Comparison of ENCODE assay signal across 12 mouse cellular contexts in the genomic region with DNA sequence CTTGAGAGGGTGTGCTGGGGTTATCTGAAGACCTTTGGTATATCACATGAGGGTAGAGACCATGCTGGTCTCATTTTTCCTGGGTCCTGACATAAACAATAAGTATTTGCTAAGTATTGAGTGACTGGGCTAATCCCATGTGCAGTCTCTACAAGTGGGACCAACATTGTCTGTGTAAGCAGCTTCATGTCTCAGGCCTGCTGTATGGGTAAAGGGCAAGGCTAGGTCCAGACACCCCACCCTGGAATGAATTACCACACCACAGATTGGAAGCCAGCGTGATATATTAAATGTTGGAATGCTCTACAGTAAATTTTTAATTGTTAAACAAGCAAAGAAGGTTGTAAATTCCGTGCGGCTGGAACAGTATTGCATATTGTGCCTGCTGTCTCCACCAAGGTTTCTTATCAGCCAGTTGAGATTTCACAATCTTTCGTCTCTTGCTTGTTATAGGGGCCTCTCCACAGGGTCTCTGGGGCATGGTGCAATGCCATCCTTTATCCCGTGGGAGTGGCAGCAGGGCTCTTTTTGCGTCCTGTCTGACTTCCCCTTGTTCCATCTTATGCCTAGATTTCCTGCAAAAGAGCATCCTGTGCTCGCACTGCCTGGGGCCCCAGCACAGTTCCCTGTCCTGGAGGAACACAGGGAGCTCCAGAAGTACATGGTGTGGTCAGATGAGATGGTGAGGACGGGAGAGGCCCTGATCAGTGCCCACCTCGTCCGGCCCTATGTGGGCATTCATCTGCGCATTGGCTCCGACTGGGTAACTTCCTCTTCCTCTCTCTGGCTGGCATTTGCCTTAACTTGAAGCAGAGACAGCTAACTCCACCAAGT. TPM values are rescaled to one million over a fixed set of nuclear protein-coding genes. Genes with fewer than 3 reads are reported as not detected.
DNase-seq lines count a peak whose midpoint lies in the region; ATAC-seq and TF ChIP-seq lines count a peak whose summit lies in the region.
"Had no signal": no experiment of that assay in that cellular context is flagged by ENCODE, and none has a peak within 500 bp of the region (broad histone marks: within the 10 kb centered on the region; RNA-seq: fewer than 3 reads in every experiment).

No protein-coding gene starts in this region.

- TF ChIP-seq POLR2A in lung, adult 2 months (IDR thresholded peaks at IDR 0.05; ENCODE audit: borderline replicate concordance, extremely low read depth, low read depth, low read length), result no peak
- TF ChIP-seq POLR2A in bone marrow, adult 2 months (IDR thresholded peaks at IDR 0.05; ENCODE audit: borderline replicate concordance, control insufficient read depth, low read depth, low read length), result no peak

- H3K36me3 ChIP-seq in lung, embryonic 15.5 days, result peaks cover 23% of the 10 kb centered on the region
- peaks cover 53% of the 10 kb centered on the region for H3K36me3 ChIP-seq in intestine, embryonic 14.5 days (ENCODE audit: control insufficient read depth, insufficient read depth, low read length)

- H3K4me3 ChIP-seq in lung, embryonic 15.5 days, result no peak overlapping the region
- H3K4me3 ChIP-seq in lung, adult 2 months (replicated peaks; ENCODE audit: extremely low read depth, low read depth, low read length), result no peak overlapping the region
- no peak overlapping the region for H3K4me3 ChIP-seq in bone marrow, adult 2 months (replicated peaks; ENCODE audit: control insufficient read depth, low read depth, low read length)
- no peak overlapping the region for H3K4me3 ChIP-seq in intestine, embryonic 14.5 days (ENCODE audit: low read depth, low read length)
- H3K4me3 ChIP-seq: limb, embryonic 15.5 days had no signal

- ATAC-seq in lung, embryonic 15.5 days (ENCODE audit: borderline replicate concordance, extremely low read depth, low FRiP score, low TSS enrichment), result no peak
- ATAC-seq in intestine, embryonic 14.5 days (replicated peaks; ENCODE audit: low FRiP score, low TSS enrichment, low read depth), result peak; percentile 85
- 0 out of 2 replicates have a peak, but pooled peaks have one; percentile 12 for ATAC-seq in megakaryocyte-erythroid progenitor cell, adult 5-6 weeks (replicated peaks; ENCODE audit: low FRiP score, low TSS enrichment, poor library complexity, severe bottlenecking)

- H3K4me1 ChIP-seq in lung, embryonic 15.5 days, result 0 out of 2 replicates have a peak, but pooled peaks cover 7% of the 10 kb centered on the region
- no peaks in the 10 kb centered on the region; the same call in 1 of the 2 replicates for H3K4me1 ChIP-seq in lung, adult 2 months (ENCODE audit: control insufficient read depth, insufficient read depth, low read length)
- H3K4me1 ChIP-seq in bone marrow, adult 2 months (ENCODE audit: control insufficient read depth, insufficient read depth, low read length), result peaks cover 7% of the 10 kb centered on the region
- H3K4me1 ChIP-seq in intestine, embryonic 14.5 days (replicated peaks; ENCODE audit: control insufficient read depth, insufficient read depth, low read length), result 0 out of 2 replicates have a peak, but pooled peaks cover 3% of the 10 kb centered on the region

- no peak overlapping the region for H3K9ac ChIP-seq in lung, embryonic 15.5 days
- H3K9ac ChIP-seq in intestine, embryonic 14.5 days (ENCODE audit: low read length), result no peak overlapping the region
- H3K9ac ChIP-seq: hindbrain, embryonic 14.5 days; limb, embryonic 15.5 days had no signal

- 58% methylated on average over 12 of the region's 12 CpGs for WGBS in lung, embryonic 15.5 days
- WGBS in lung, adult 2 months, result 51% methylated on average over 12 of the region's 12 CpGs
- WGBS in bone marrow, adult 2 months, result 18% methylated on average over 12 of the region's 12 CpGs
- WGBS in intestine, embryonic 14.5 days, result 69% methylated on average over 12 of the region's 12 CpGs

- H3K4me2 ChIP-seq in lung, embryonic 15.5 days, result no peak overlapping the region
- H3K4me2 ChIP-seq in intestine, embryonic 14.5 days (ENCODE audit: low read length), result no peak overlapping the region
- H3K4me2 ChIP-seq: hindbrain, embryonic 14.5 days; limb, embryonic 15.5 days had no signal

- no peak for TF ChIP-seq CTCF in lung, adult 2 months (IDR thresholded peaks at IDR 0.05; ENCODE audit: insufficient read depth, low read length)
- no peak for TF ChIP-seq CTCF in bone marrow, adult 2 months (IDR thresholded peaks at IDR 0.05; ENCODE audit: control insufficient read depth, insufficient read depth, low read length)

- no peaks in the 10 kb centered on the region for H3K9me3 ChIP-seq in lung, embryonic 15.5 days
- no peaks in the 10 kb centered on the region for H3K9me3 ChIP-seq in intestine, embryonic 14.5 days (ENCODE audit: control insufficient read depth, low read length)
- H3K9me3 ChIP-seq: limb, embryonic 15.5 days had no signal

- no peak for DNase-seq in lung, adult 2 months
- no peak for DNase-seq in intestine, embryonic 14.5 days (ENCODE audit: low spot score)
- no peak for DNase-seq in adipocyte (ENCODE audit: low spot score)
- DNase-seq in layer of hippocampus, postnatal 36 days, result no peak
- DNase-seq: adrenal gland, adult 8-10 months; cerebellum, adult 11-12 months; retina, postnatal 1 day had no signal

- H3K27me3 ChIP-seq in lung, embryonic 15.5 days, result no peaks in the 10 kb centered on the region
- no peaks in the 10 kb centered on the region for H3K27me3 ChIP-seq in intestine, embryonic 14.5 days (replicated peaks; ENCODE audit: control insufficient read depth, insufficient read depth, low read length)
- H3K27me3 ChIP-seq: limb, embryonic 15.5 days had no signal

- H3K27ac ChIP-seq in lung, embryonic 15.5 days, result 0 out of 2 replicates have a peak overlapping the region, but pooled peaks have one; percentile 3
- H3K27ac ChIP-seq in bone marrow, adult 2 months (ENCODE audit: control insufficient read depth, insufficient read depth, low read depth, low read length, poor library complexity), result peak overlapping the region; percentile 76
- H3K27ac ChIP-seq in intestine, embryonic 14.5 days (ENCODE audit: low read depth), result peak overlapping the region; percentile 57
- H3K27ac ChIP-seq: hindbrain, embryonic 14.5 days; limb, embryonic 15.5 days had no signal

RNA-seq across cellular contexts. Expression of gene Pofut1, which starts 17.9 kb away (rescaled TPM):
- polyA plus RNA-seq in lung, embryonic 15.5 days (2015; fragmentation: Nextera tagmentation; extraction: Ambion mirVana), result 5.8 and 6.1 TPM in 2 replicates
- polyA plus RNA-seq in lung, adult 2 months (2012; rRNA removed), result 24.3 and 25.5 TPM in 2 replicates
- polyA plus RNA-seq in bone marrow, adult 2 months (2011; ENCODE audit: insufficient read depth, insufficient read length, low replicate concordance, missing spikeins), result 8.2 and 12.6 TPM in 2 replicates
- 14.1 and 15.1 TPM in 2 replicates for polyA plus RNA-seq in intestine, embryonic 14.5 days (2014; fragmentation: Nextera tagmentation; extraction: Ambion mirVana)
- total RNA-seq in megakaryocyte-erythroid progenitor cell, adult 5-6 weeks (2014; fragmentation: Nextera tagmentation), result 26.4 and 27.1 TPM in 2 replicates
- 14.8 and 22.3 TPM in 2 replicates for total RNA-seq in megakaryocyte-erythroid progenitor cell, adult 5-6 weeks (2017)
- total RNA-seq in layer of hippocampus, postnatal 36 days (2021), result 10 to 100 TPM; 16.8 TPM

RNA-seq across cellular contexts. Expression of gene Plagl2, which starts 18.0 kb away (rescaled TPM):
- polyA plus RNA-seq in lung, embryonic 15.5 days (2015; fragmentation: Nextera tagmentation; extraction: Ambion mirVana), result 12.9 and 13.0 TPM in 2 replicates
- polyA plus RNA-seq in lung, adult 2 months (2012; rRNA removed), result 7.8 and 12.4 TPM in 2 replicates
- 8.8 and 10.8 TPM in 2 replicates for polyA plus RNA-seq in bone marrow, adult 2 months (2011; ENCODE audit: insufficient read depth, insufficient read length, low replicate concordance, missing spikeins)
- 45.1 and 49.2 TPM in 2 replicates for polyA plus RNA-seq in intestine, embryonic 14.5 days (2014; fragmentation: Nextera tagmentation; extraction: Ambion mirVana)
- total RNA-seq in megakaryocyte-erythroid progenitor cell, adult 5-6 weeks (2014; fragmentation: Nextera tagmentation), result 38.6 and 46.5 TPM in 2 replicates
- total RNA-seq in megakaryocyte-erythroid progenitor cell, adult 5-6 weeks (2017), result 3.7 and 10.0 TPM in 2 replicates
- total RNA-seq in layer of hippocampus, postnatal 36 days (2021), result 1 to 10 TPM; 4.9 to 5.0 TPM

RNA-seq across cellular contexts. Expression of gene Kif3b, which starts 32.0 kb away (rescaled TPM):
- polyA plus RNA-seq in lung, embryonic 15.5 days (2015; fragmentation: Nextera tagmentation; extraction: Ambion mirVana), result 6.2 and 7.3 TPM in 2 replicates
- 6.4 and 10.8 TPM in 2 replicates for polyA plus RNA-seq in lung, adult 2 months (2012; rRNA removed)
- polyA plus RNA-seq in bone marrow, adult 2 months (2011; ENCODE audit: insufficient read depth, insufficient read length, low replicate concordance, missing spikeins), result 6.3 and 10.9 TPM in 2 replicates
- polyA plus RNA-seq in intestine, embryonic 14.5 days (2014; fragmentation: Nextera tagmentation; extraction: Ambion mirVana), result 5.5 and 6.6 TPM in 2 replicates
- 10.2 and 10.5 TPM in 2 replicates for total RNA-seq in megakaryocyte-erythroid progenitor cell, adult 5-6 weeks (2014; fragmentation: Nextera tagmentation)
- 8.6 and 10.3 TPM in 2 replicates for total RNA-seq in megakaryocyte-erythroid progenitor cell, adult 5-6 weeks (2017)
- total RNA-seq in layer of hippocampus, postnatal 36 days (2021), result 10 to 100 TPM; 55.6 to 58.0 TPM

RNA-seq across cellular contexts. Expression of gene Tspyl3, which starts 34.0 kb away (rescaled TPM):
- polyA plus RNA-seq in lung, embryonic 15.5 days (2015; fragmentation: Nextera tagmentation; extraction: Ambion mirVana), result 8.2 and 8.9 TPM in 2 replicates
- 6.0 and 9.3 TPM in 2 replicates for polyA plus RNA-seq in lung, adult 2 months (2012; rRNA removed)
- 2.5 and 5.5 TPM in 2 replicates for polyA plus RNA-seq in bone marrow, adult 2 months (2011; ENCODE audit: insufficient read depth, insufficient read length, low replicate concordance, missing spikeins)
- 9.6 and 11.3 TPM in 2 replicates for polyA plus RNA-seq in intestine, embryonic 14.5 days (2014; fragmentation: Nextera tagmentation; extraction: Ambion mirVana)
- 6.5 and 8.0 TPM in 2 replicates for total RNA-seq in megakaryocyte-erythroid progenitor cell, adult 5-6 weeks (2014; fragmentation: Nextera tagmentation)
- 2.0 and 5.6 TPM in 2 replicates for total RNA-seq in megakaryocyte-erythroid progenitor cell, adult 5-6 weeks (2017)
- 10 to 100 TPM; 23.0 to 23.1 TPM for total RNA-seq in layer of hippocampus, postnatal 36 days (2021)

Comparison
In these comparisons a context has a peak if more than half of its experiments do, and no peak if none do; other contexts are left out.
1. H3K27ac ChIP-seq: peak in every context shown above with its lines; median percentile 76 in bone marrow, adult 2 months; 57 in intestine, embryonic 14.5 days; 3 in lung, embryonic 15.5 days.